Mouse (Mus musculus): Measurements from ENCODE around the gene Jam3. TPM values are rescaled to one million over a fixed set of nuclear protein-coding genes. Genes with fewer than 3 reads are reported as not detected.

Jam3 gene
- total RNA-seq, 2 experiments from 2014 or later, result 14.3 to 18.3 TPM

DNA sequence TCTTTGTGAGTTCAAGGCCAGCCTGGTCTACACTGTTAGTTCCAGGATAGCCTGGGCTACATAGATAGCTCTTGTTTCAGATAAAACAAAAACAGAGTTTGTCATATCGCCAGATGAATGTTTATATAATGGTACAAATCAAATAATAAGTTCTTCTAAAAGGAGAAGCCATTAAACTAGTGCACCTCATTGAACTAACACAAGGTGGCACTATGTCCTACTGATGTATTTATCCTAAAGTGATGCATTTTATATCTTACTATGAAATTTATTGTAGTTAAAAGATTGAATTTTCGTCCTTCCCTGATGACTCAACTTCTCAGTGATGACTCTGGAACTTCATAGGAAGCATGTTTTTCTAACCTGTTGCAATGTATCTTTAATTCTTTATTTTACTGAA, 105.7 kb downstream of the Jam3 start:
- intact Hi-C loops (cut with DNase I), result no loop called here
- no peak for DNase-seq

Other genes starting within 250 kb of the Jam3 start
- not detected for gene Gm1110, start 232.3 kb downstream of the Jam3 start, total RNA-seq (2021)
- gene Acad8, start 155.9 kb downstream of the Jam3 start, total RNA-seq (2021), result 10 to 100 TPM; 60.0 to 61.0 TPM
- 10 to 100 TPM; 22.6 to 27.6 TPM for gene Thyn1, start 155.7 kb downstream of the Jam3 start, total RNA-seq (2021)
- gene Vps26b, start 125.4 kb downstream of the Jam3 start, total RNA-seq (2021), result 10 to 100 TPM; 30.5 to 32.2 TPM
- 10 to 100 TPM; 10.7 to 11.4 TPM for gene Ncapd3, start 125.2 kb downstream of the Jam3 start, total RNA-seq (2021)
- gene Igsf9b, start 143.8 kb upstream of the Jam3 start, total RNA-seq (2021), result 1 to 10 TPM; 3.8 to 4.9 TPM
- gene Spata19, start 241.4 kb upstream of the Jam3 start, total RNA-seq (2021), result not detected

Data from heart, postnatal 36 days (tissue).